Mouse (Mus musculus): ENCODE results near the gene Bcl10. TPM values are rescaled to one million over a fixed set of nuclear protein-coding genes. Genes with fewer than 3 reads are reported as not detected.

Bcl10 gene
- polyA plus RNA-seq (2015; fragmentation: Illumina TruSeq; extraction: RNeasy Lipid Tissue Mini Kit (QIAGEN cat#74804); ENCODE audit: low read depth, low replicate concordance), result 16.7 TPM

DNA sequence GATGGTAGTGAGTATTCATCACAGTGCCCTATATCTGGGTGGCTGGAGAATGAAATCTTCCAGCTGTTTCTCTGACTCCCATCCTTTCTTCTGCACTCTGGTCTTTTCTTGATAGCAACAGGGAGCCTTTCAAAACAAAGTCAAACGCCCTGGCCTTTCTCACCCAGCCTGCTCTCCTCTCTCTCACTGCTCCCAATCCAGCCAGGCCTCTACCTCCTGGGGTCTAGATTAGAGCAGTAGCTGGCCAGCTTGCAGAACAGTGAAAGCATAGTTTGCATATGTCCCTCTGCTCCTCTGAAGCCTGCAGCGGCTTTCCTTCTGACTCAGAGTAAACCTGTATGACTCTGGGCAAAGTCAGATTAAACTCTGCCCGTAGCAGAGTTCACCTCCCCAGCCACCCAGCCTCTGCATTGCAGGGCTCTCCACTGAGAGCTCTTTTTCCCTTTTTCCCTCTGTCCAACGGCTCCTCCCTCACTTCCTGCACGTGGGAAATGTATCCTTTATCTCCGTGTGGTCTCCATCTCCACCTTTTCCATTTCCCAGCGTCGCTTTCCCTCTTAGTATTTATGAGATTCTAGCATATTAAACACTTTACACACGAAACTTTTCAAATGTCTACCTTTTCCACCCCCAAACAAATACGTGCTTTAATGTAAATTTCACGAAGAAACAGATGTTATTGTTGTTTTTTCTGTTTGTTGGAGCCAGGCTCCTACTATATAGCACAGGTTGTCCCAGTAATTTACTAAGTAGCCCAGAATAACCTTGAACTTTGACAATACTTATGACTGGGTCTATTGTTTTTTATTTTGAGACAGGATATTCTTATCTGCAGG lies at the start of gene Bcl10:
TSS of gene Bcl10 (plus strand) at position 786 of the 836 bp plus-strand sequence.

GRCm38 (mm10) chr3:145937505-145938404 lies 15.2 kb downstream of the Bcl10 start, which contains the start of gene 2410004B18Rik:
TSS of gene 2410004B18Rik (plus strand) at chr3:145938014.

Other genes with a start within 250 kb of the Bcl10 start
- gene Ddah1, start 164.1 kb upstream of the Bcl10 start, polyA plus RNA-seq (2015; fragmentation: Illumina TruSeq; extraction: RNeasy Lipid Tissue Mini Kit (QIAGEN cat#74804); ENCODE audit: low read depth, low replicate concordance), result 63.8 TPM
- gene 2410004B18Rik, start 15.2 kb downstream of the Bcl10 start, polyA plus RNA-seq (2015; fragmentation: Illumina TruSeq; extraction: RNeasy Lipid Tissue Mini Kit (QIAGEN cat#74804); ENCODE audit: low read depth, low replicate concordance), result 49.2 TPM
- 1.3 TPM for gene Syde2, start 65.1 kb downstream of the Bcl10 start, polyA plus RNA-seq (2015; fragmentation: Illumina TruSeq; extraction: RNeasy Lipid Tissue Mini Kit (QIAGEN cat#74804); ENCODE audit: low read depth, low replicate concordance)
- 1.7 TPM for gene Wdr63, start 185.3 kb downstream of the Bcl10 start, polyA plus RNA-seq (2015; fragmentation: Illumina TruSeq; extraction: RNeasy Lipid Tissue Mini Kit (QIAGEN cat#74804); ENCODE audit: low read depth, low replicate concordance)
- not detected for gene Mcoln3, start 194.6 kb downstream of the Bcl10 start, polyA plus RNA-seq (2015; fragmentation: Illumina TruSeq; extraction: RNeasy Lipid Tissue Mini Kit (QIAGEN cat#74804); ENCODE audit: low read depth, low replicate concordance)
- gene Mcoln2, start 227.0 kb downstream of the Bcl10 start, polyA plus RNA-seq (2015; fragmentation: Illumina TruSeq; extraction: RNeasy Lipid Tissue Mini Kit (QIAGEN cat#74804); ENCODE audit: low read depth, low replicate concordance), result not detected